Comparison of ENCODE assay signal across 8 mouse cellular contexts in the genomic region with DNA sequence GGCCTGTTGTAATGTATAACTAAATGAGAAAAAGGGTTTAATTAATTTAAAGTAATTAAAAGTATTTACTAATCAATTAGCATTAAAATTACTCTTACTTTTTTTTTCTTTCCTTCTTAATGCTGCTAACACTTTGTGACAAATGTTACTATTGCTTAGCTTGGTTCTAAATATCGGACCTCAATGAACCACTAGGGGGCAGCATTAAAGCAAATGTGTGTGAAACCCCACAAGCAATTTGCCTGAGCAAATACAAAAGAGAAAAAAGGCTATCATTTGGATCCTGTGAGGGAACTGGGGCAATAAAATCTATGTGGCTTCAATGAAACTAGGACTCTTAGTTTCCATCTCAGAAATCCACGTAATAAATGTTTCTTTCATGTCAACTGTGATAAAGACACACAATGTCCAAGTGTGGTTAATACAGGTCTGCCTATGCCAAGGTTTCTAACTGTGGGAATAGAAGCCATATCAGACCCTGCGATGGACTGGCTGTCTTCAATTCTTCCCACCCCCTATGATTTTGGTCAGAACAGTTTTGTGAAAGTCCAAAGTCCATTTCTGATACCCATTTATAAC. TPM values are rescaled to one million over a fixed set of nuclear protein-coding genes. Genes with fewer than 3 reads are reported as not detected.
A peak's percentile ranks its signal among the peaks of the same experiment; 100 is the strongest.
DNase-seq lines count a peak whose midpoint lies in the region; ATAC-seq and TF ChIP-seq lines count a peak whose summit lies in the region.
"Had no signal": no experiment of that assay in that cellular context is flagged by ENCODE, and none has a peak within 500 bp of the region (broad histone marks: within the 10 kb centered on the region; RNA-seq: fewer than 3 reads in every experiment).

No protein-coding gene starts in this region.

- H3K4me3 ChIP-seq in limb, embryonic 11.5 days (ENCODE audit: low read depth, low read length), result no peak overlapping the region
- H3K4me3 ChIP-seq in limb, embryonic 10.5 days, result no peak overlapping the region
- no peak overlapping the region for H3K4me3 ChIP-seq in MEL (ENCODE audit: control insufficient read depth in 1 of 2, insufficient read depth in 1 of 2, low read depth in 2 of 2, low read length in 2 of 2)
- H3K4me3 ChIP-seq in limb, embryonic 14.5 days (replicated peaks; ENCODE audit: low read length), result no peak overlapping the region

- no peak overlapping the region for H3K9ac ChIP-seq in limb, embryonic 11.5 days (ENCODE audit: low read length)
- no peak overlapping the region for H3K9ac ChIP-seq in MEL (ENCODE audit: control insufficient read depth, low read depth, low read length, poor library complexity, severe bottlenecking)
- no peak overlapping the region for H3K9ac ChIP-seq in limb, embryonic 14.5 days (ENCODE audit: low read depth, low read length, severe bottlenecking)

- H3K9me3 ChIP-seq in limb, embryonic 11.5 days (ENCODE audit: control insufficient read depth, low read length), result no peaks in the 10 kb centered on the region
- H3K9me3 ChIP-seq in limb, embryonic 10.5 days (replicated peaks), result no peaks in the 10 kb centered on the region
- no peaks in the 10 kb centered on the region for H3K9me3 ChIP-seq in MEL (replicated peaks; ENCODE audit: insufficient read depth, low read length)
- H3K9me3 ChIP-seq in limb, embryonic 14.5 days (ENCODE audit: control insufficient read depth, low read length), result no peaks in the 10 kb centered on the region

- DNase-seq in limb, embryonic 11.5 days (ENCODE audit: low spot score), result peak; percentile 60
- DNase-seq in limb, embryonic 10.5 days (ENCODE audit: low spot score), result no peak
- DNase-seq in MEL (ENCODE audit: low read depth, low spot score), result peak; percentile 76
- DNase-seq in brain, embryonic 18.5 days (ENCODE audit: low read depth, low spot score), result peak; percentile 66
- DNase-seq in frontal cortex, postnatal 36 days (ENCODE audit: low spot score in 2 of 2), result peak; percentile 28 to 75
- peak; percentile 78 for DNase-seq in limb, embryonic 14.5 days (ENCODE audit: low spot score)
- peak; percentile 30 for DNase-seq in skeletal muscle tissue, adult 2 months (ENCODE audit: low read depth, low spot score)

- H3K27ac ChIP-seq in limb, embryonic 11.5 days (replicated peaks; ENCODE audit: low read depth, low read length), result no peak overlapping the region
- no peak overlapping the region for H3K27ac ChIP-seq in limb, embryonic 10.5 days
- no peak overlapping the region for H3K27ac ChIP-seq in MEL (ENCODE audit: control insufficient read depth, low read depth, low read length)
- H3K27ac ChIP-seq in limb, embryonic 14.5 days (replicated peaks; ENCODE audit: low read depth, low read length), result no peak overlapping the region

- 30% methylated on average over 3 of the region's 3 CpGs for WGBS in limb, embryonic 11.5 days
- 20% methylated on average over 3 of the region's 3 CpGs for WGBS in limb, embryonic 10.5 days
- 29% methylated on average over 3 of the region's 3 CpGs for WGBS in limb, embryonic 14.5 days

- H3K36me3 ChIP-seq in limb, embryonic 11.5 days (ENCODE audit: control insufficient read depth, insufficient read depth, low read length), result no peaks in the 10 kb centered on the region
- no peaks in the 10 kb centered on the region for H3K36me3 ChIP-seq in limb, embryonic 10.5 days
- no peaks in the 10 kb centered on the region for H3K36me3 ChIP-seq in MEL (ENCODE audit: control insufficient read depth in 1 of 2, insufficient read depth in 2 of 2, low read length in 2 of 2)
- H3K36me3 ChIP-seq in limb, embryonic 14.5 days (ENCODE audit: control insufficient read depth, insufficient read depth, low read length), result no peaks in the 10 kb centered on the region

- TF ChIP-seq EP300 in MEL (IDR thresholded peaks at IDR 0.05; ENCODE audit: low read depth in 1 of 2, low read length in 2 of 2), result no peak

- peak; percentile 68 for TF ChIP-seq RAD21 in MEL (IDR thresholded peaks at IDR 0.05; ENCODE audit: low read depth, low read length)

- no peak overlapping the region for H3K4me2 ChIP-seq in limb, embryonic 11.5 days (ENCODE audit: low read depth, severe bottlenecking)
- no peak overlapping the region for H3K4me2 ChIP-seq in limb, embryonic 14.5 days (replicated peaks; ENCODE audit: low read depth, low read length, severe bottlenecking)

- TF ChIP-seq POLR2A in MEL (IDR thresholded peaks at IDR 0.05; ENCODE audit: control insufficient read depth in 1 of 2, insufficient read depth in 1 of 2, low read depth in 1 of 2, low read length in 2 of 2, poor library complexity in 1 of 2), result no peak
- no peak for TF ChIP-seq POLR2A in limb, embryonic 14.5 days (IDR thresholded peaks at IDR 0.05; ENCODE audit: borderline replicate concordance, extremely low read depth, insufficient read depth, insufficient read length)

- peaks cover 11% of the 10 kb centered on the region for H3K27me3 ChIP-seq in limb, embryonic 11.5 days (ENCODE audit: control insufficient read depth, insufficient read depth, low read length)
- peaks cover 37% of the 10 kb centered on the region for H3K27me3 ChIP-seq in limb, embryonic 10.5 days (ENCODE audit: low read depth, poor library complexity, severe bottlenecking)
- no peaks in the 10 kb centered on the region; a peak in 1 of 4 replicates for H3K27me3 ChIP-seq in MEL (ENCODE audit: control insufficient read depth in 1 of 2, insufficient read depth in 2 of 2, low read length in 2 of 2)
- peaks cover 21% of the 10 kb centered on the region for H3K27me3 ChIP-seq in limb, embryonic 14.5 days (ENCODE audit: control insufficient read depth, insufficient read depth, low read length)

- ATAC-seq in limb, embryonic 11.5 days (ENCODE audit: insufficient number of reproducible peaks, low FRiP score, low TSS enrichment, low read depth), result no peak
- ATAC-seq in limb, embryonic 14.5 days (ENCODE audit: low FRiP score, low read depth), result no peak

- H3K4me1 ChIP-seq in limb, embryonic 11.5 days (ENCODE audit: control insufficient read depth, insufficient read depth, low read length), result no peaks in the 10 kb centered on the region; the same call in 1 of the 2 replicates
- peaks cover 8% of the 10 kb centered on the region for H3K4me1 ChIP-seq in limb, embryonic 10.5 days
- no peaks in the 10 kb centered on the region for H3K4me1 ChIP-seq in MEL (ENCODE audit: control insufficient read depth in 1 of 2, insufficient read depth in 2 of 2, low read length in 2 of 2)
- 0 out of 2 replicates have a peak, but pooled peaks cover 6% of the 10 kb centered on the region for H3K4me1 ChIP-seq in limb, embryonic 14.5 days (ENCODE audit: control insufficient read depth, insufficient read depth, low read length)

- no peaks in the 10 kb centered on the region for H3K79me2 ChIP-seq in MEL (ENCODE audit: control insufficient read depth, insufficient read depth, low read length, poor library complexity)

- TF ChIP-seq CTCF in MEL (IDR thresholded peaks at IDR 0.05 in 2 of 3, conservative IDR thresholded peaks at IDR 0.05 in 1 of 3; ENCODE audit: control insufficient read depth in 1 of 3, insufficient read depth in 1 of 3, low read depth in 2 of 3, low read length in 3 of 3, poor library complexity in 1 of 3, severe bottlenecking in 1 of 3), result peak; percentile 40 to 81 (median 53)

TF ChIP-seq in MEL, 35 proteins besides CTCF, POLR2A, EP300 and RAD21:
- TF ChIP-seq ZC3H11A (IDR thresholded peaks at IDR 0.05; ENCODE audit: low read depth, low read length) (peak; percentile 58), SMC3 (IDR thresholded peaks at IDR 0.05; ENCODE audit: low read depth, low read length) (peak; percentile 81), MAZ (IDR thresholded peaks at IDR 0.05; ENCODE audit: low read depth, low read length) (no peak), BHLHE40 (IDR thresholded peaks at IDR 0.05; ENCODE audit: borderline replicate concordance, low read depth, low read length) (0 out of 2 replicates have a peak, but pooled peaks have one; percentile 9), GABPA (IDR thresholded peaks at IDR 0.05; ENCODE audit: low read depth, low read length) (no peak), ZNF384 (IDR thresholded peaks at IDR 0.05; ENCODE audit: low read depth, low read length) (peak; percentile 15; the same call in 1 of the 2 replicates)

RNA-seq across cellular contexts. Expression of a gene that starts 10.2 kb away (rescaled TPM):
- polyA plus RNA-seq in limb, embryonic 11.5 days (2014; fragmentation: Nextera tagmentation; extraction: Ambion mirVana), result not detected in 2 replicates
- not detected in 2 replicates for polyA plus RNA-seq in limb, embryonic 10.5 days (2016; fragmentation: Nextera tagmentation; extraction: Ambion mirVana)
- not detected in 2 replicates for total RNA-seq in MEL (2012; rRNA removed)
- not detected for polyA plus RNA-seq in MEL (2012; ENCODE audit: insufficient read depth in 1 of 2, insufficient read length in 2 of 2, low read depth in 1 of 2, low replicate concordance in 2 of 2, missing spikeins in 1 of 2)
- not detected in 2 replicates for polyA plus RNA-seq in limb, embryonic 14.5 days (2012; rRNA removed)
- polyA plus RNA-seq in limb, embryonic 14.5 days (2014; fragmentation: Nextera tagmentation; extraction: Ambion mirVana), result not detected in 2 replicates
- total RNA-seq: gastrocnemius, postnatal 36 days had no signal

RNA-seq across cellular contexts. Expression of a gene that starts 11.6 kb away (rescaled TPM):
- polyA plus RNA-seq in limb, embryonic 11.5 days (2014; fragmentation: Nextera tagmentation; extraction: Ambion mirVana), result 0.45 TPM in 1 of 2 replicates, not detected in the other
- polyA plus RNA-seq in limb, embryonic 10.5 days (2016; fragmentation: Nextera tagmentation; extraction: Ambion mirVana), result 0.33 and 0.69 TPM in 2 replicates
- not detected in 2 replicates for total RNA-seq in MEL (2012; rRNA removed)
- not detected for polyA plus RNA-seq in MEL (2012; ENCODE audit: insufficient read depth in 1 of 2, insufficient read length in 2 of 2, low read depth in 1 of 2, low replicate concordance in 2 of 2, missing spikeins in 1 of 2)
- polyA plus RNA-seq in limb, embryonic 14.5 days (2012; rRNA removed), result not detected in 2 replicates
- polyA plus RNA-seq in limb, embryonic 14.5 days (2014; fragmentation: Nextera tagmentation; extraction: Ambion mirVana), result not detected in 2 replicates
- total RNA-seq: gastrocnemius, postnatal 36 days had no signal

RNA-seq across cellular contexts. Expression of a gene that starts 34.2 kb away (rescaled TPM):
- polyA plus RNA-seq in limb, embryonic 11.5 days (2014; fragmentation: Nextera tagmentation; extraction: Ambion mirVana), result not detected in 2 replicates
- not detected in 2 replicates for polyA plus RNA-seq in limb, embryonic 10.5 days (2016; fragmentation: Nextera tagmentation; extraction: Ambion mirVana)
- not detected in 2 replicates for total RNA-seq in MEL (2012; rRNA removed)
- polyA plus RNA-seq in MEL (2012; ENCODE audit: insufficient read depth in 1 of 2, insufficient read length in 2 of 2, low read depth in 1 of 2, low replicate concordance in 2 of 2, missing spikeins in 1 of 2), result not detected
- not detected in 2 replicates for polyA plus RNA-seq in limb, embryonic 14.5 days (2012; rRNA removed)
- not detected in 2 replicates for polyA plus RNA-seq in limb, embryonic 14.5 days (2014; fragmentation: Nextera tagmentation; extraction: Ambion mirVana)
- total RNA-seq: gastrocnemius, postnatal 36 days had no signal

RNA-seq across cellular contexts. Expression of a gene that starts 50.5 kb away (rescaled TPM):
- polyA plus RNA-seq in limb, embryonic 11.5 days (2014; fragmentation: Nextera tagmentation; extraction: Ambion mirVana), result not detected in 2 replicates
- not detected in 2 replicates for polyA plus RNA-seq in limb, embryonic 10.5 days (2016; fragmentation: Nextera tagmentation; extraction: Ambion mirVana)
- not detected in 2 replicates for total RNA-seq in MEL (2012; rRNA removed)
- not detected for polyA plus RNA-seq in MEL (2012; ENCODE audit: insufficient read depth in 1 of 2, insufficient read length in 2 of 2, low read depth in 1 of 2, low replicate concordance in 2 of 2, missing spikeins in 1 of 2)
- polyA plus RNA-seq in limb, embryonic 14.5 days (2012; rRNA removed), result 0.08 TPM in 1 of 2 replicates, not detected in the other
- polyA plus RNA-seq in limb, embryonic 14.5 days (2014; fragmentation: Nextera tagmentation; extraction: Ambion mirVana), result 0.15 TPM in 1 of 2 replicates, not detected in the other
